Mouse (Mus musculus) ovary, postnatal 36 days (tissue): Measurements from ENCODE around the gene Cask.
A peak's percentile ranks its signal among the peaks of the same experiment; 100 is the strongest.
"Not testable (repeated sequence)": the region's sequence is repeated elsewhere in the genome, so short reads cannot be mapped to it uniquely, and the experiment has no call there.

Source experiments
- DNase-seq: peaks from one replicate; pipeline ENCODE4 v3.0.0; 2022; ENCODE audit warnings: low spot score, mixed read lengths

Cask gene

DNA sequence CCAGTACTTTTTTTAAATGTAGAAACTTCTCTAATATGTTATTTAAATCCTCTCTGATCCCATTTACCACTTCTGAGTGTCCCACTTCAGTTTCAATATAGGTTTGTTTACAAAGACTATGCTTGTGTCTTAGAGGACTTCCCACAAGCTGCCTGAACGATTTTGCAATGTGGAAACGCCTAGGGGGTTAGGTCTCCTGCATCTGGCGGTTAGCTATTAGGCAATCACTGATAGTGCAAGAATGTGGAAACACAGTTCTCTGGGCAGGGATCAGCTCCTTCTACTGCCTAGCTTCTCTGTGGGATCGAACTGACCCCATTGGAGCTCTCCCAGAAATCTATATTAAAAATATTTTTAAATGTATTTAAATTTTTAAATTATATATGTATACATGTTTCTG, at the start of gene Cask:
Gene Cask, minus strand, starts transcription at position 83 of the 400 bp plus-strand sequence.
- DNase-seq = no peak

DNA sequence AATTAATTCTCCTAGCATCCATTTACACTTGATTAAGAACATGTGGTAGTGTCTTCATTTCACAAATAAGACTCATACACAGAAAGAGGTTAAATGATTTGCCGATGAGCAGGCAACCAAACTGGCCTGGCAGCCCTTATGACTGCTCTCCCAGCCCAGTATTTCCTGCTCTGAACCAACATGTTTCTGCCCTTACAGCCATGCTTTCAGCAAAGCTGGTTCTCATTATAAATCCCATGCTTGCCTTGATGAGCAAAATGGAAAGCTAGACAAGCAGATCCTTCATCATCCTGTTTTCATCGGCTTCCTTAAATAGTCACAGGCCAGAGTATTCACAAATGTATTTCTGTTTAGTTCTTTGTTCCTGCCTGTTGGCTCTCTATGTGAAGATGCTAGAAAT, 38.8 kb upstream of the Cask start:
- DNase-seq = no peak

DNA sequence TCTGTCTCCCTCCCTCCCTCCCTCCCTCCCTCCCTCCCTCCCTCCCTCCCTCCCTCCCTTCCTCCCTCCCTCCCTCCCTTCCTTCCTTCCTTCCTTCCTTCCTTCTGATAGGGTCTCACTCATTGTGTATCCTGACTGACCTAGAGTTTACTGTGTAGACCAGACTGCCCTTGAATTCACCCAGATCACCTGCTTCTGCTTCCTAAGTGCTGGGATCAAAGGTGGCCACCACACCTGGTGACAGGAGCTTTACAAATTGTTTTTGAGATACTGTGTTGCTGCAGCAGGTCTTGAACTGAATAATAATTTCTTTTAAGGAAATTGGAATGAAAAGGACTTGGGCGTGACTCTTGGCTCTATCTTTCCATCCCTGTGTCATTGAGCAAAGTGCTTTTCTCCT, 33.2 kb upstream of the Cask start:
- no peak for DNase-seq

DNA sequence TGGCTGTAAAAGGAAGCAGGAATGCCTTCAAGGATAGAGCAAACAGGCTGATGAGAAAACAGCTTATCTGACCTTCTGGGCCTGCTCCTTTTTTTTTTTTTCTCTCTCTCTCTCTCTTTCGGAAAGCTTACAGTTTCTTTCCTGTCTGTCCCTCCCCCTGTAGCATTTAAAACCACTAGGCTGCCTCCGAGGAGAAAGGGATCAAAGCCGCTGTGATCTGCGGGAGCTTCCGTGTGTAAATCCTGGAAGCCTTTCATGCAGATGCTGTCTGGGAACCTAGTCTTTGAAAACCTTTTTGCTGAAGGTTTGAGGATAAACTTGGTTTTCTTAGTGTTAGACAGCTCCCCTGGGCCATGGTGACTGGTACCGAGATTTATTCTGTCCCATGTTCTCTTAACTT, 30.8 kb upstream of the Cask start:
- DNase-seq = no peak

DNA sequence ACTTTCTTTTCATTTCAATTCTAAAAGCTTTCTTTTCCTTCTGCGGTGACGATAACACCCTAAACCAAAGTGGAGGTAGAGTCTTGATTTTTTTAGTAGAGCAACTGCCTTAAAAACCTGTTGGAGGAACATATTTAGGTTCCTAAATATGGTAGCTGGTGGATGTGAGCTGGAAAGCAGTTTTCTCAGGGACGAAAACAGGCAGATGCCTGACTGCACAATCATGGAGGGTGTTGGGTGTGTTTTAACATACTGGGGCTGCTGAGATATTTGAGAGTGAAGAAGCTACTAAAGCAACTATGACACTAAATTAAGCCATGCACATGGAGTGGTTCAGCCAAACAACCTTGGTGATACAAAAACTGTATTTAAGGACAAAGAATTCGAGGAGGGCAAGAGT, 9.0 kb upstream of the Cask start:
- DNase-seq = no peak

DNA sequence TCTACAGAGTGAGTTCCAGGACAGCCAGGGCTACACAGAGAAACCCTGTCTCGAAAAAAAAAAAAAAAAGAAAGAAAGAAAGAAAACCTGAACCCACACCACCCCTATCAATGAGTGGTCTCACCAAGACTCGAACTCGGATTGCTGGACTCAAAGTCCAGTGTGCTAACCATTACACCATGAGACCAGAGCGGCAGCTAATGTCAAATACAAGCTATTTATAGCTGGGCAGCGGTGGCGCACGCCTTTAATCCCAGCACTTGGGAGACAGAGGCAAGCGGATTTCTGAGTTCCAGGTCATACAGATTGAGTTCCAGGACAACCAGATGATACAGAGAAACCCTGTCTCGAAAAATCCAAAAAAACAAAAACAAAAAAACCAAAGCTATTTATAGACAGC, 7.9 kb upstream of the Cask start:
- no peak for DNase-seq

DNA sequence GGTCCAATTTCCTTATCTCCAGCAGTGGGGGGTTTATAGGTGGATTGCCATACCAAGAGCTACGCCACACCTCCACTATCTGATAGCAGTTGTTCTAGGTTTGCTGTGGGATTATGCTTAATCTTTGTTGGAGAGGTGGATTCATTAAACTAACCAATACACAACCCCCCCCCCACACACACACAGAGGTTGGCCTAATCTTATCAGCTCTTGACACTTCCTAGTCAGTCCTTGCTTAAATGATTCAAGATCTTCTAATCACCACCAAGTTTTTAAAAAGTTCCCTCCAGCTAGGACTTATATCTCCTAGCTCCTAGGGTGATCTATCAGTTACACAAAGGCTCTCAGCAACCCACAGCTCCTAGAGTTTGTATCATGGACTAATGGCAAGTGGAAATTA, 2.7 kb downstream of the Cask start:
- DNase-seq = no peak

DNA sequence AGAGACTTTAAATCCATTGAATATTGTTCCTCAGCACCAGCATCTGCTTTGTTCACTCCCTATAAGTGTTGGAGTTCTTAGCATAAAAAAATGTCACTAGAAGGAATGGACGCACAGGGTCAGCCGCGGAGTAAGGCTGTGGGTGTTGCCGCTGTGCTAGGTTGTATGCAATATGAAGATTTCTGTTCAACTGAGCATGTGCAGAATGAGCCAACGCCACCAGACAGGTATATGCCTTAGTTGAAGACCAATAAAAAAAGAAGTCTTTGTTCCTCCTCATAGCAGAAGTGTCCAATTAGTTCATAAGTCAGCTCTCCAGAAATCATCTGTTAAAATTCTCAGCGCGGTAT, 3.7 kb downstream of the Cask start:
- DNase-seq = no peak

DNA sequence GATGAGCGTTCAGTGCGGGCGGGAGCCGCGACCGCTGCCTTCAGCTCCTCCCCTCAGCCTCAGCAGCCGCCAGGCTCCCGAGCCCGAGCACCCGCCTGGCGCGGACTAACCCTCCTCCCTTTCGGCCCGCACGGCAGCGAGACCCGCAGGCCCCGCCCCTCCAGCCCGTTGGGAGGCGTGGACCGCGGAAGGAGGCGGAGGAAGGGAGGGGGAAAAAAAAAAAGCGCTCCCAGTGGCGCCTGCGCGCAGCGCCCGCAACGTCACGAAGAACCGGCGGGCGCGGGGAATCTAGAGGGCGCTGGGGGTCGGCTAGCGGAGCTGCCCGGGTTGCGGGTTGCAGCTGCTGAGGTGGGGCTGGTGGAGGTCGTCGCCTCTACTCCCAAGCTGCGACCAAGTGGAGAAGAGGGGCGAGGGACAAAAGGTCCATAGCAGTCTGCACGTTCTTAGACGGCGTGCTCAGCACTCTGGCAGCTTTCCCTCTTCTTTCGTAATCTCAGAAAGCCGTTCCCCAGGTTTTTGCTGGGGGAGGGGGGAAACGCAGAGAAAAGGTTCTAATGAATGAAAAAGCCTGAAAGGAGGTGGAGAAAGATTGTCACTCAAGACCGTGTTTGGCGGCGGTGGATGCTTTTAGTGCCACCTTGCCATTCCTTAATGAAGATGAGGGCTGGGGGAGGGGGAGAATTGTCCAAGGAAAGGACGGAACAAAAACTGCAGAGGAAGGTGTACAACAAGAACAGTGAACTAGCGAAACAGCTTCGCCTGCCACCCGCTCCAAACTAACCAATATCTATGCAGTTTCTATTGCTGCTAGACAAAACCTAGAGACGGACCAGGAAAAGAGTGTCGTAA, 4.3 kb downstream of the Cask start:
- DNase-seq = peak; percentile 90

DNA sequence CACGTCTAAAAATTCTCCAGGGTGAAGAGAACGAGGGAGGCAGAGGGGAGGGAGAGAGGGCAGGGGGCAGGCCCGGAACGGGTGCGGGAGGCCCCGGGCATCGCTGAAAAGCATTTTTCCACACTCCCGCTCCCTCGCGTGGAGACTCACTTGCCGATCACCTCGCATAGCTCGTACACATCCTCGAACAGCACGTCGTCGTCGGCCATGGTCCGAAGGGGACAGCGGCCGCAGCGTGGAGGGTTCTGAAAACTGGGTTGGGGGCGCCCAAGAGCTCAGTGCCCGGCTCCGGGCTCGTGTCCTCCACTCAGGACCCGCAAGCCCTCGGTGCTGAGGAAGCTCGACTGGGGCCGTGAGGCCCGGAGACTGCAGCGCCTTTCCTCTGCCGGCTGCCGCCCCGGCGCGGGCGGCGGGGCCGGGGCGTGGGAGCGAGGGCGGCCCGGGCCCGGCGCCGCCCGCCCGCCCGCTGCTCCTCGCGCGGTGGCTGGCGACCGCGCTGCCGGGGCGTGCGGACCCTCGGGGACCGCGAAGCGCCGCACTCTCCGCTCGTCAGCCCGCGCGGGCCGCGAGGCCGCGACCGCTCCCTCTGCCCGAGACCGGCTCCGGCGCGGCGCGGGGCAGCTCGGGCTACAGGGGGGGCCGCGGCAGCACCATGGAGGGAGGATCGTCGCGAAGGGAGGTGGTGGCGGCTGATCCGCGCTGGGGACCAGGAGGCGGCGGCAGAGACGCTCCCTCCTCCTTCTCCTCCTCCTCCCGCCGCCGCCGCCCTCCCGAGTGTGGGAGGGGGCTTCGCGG, 5.1 kb downstream of the Cask start:
- DNase-seq = peak; percentile 50

DNA sequence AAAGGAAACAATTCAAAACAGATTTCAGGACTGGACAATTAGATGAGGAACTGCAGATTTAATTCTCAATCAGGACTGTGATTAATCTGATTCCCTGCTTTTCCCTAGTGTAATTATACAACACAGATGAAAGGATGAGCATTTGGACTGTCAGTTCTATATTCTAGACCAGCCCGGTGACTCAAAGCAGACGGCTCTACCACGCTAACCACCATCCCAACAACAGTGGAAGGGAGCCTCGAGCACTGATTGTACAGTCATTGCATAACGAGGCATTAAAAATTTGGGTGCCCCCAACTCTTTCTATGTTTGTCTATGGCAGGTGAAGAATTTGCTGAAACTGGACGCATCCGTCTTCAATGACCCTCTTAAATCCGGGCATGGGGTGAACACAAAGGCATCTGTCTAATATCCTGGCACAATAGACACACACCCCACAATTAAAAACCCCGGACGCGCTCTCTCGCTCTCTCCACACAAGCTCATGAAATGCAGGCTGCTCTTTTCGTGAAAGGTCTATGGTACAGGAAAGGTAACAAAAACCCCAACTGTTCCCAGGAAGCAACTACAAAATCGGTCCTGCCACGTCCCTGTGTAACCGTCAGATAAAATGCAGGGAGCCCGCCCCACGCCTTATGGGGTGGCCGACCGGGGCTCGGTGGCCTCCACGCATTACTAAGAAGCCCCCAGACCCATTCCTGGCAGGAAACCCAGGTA, 5.9 kb downstream of the Cask start:
- no peak for DNase-seq

DNA sequence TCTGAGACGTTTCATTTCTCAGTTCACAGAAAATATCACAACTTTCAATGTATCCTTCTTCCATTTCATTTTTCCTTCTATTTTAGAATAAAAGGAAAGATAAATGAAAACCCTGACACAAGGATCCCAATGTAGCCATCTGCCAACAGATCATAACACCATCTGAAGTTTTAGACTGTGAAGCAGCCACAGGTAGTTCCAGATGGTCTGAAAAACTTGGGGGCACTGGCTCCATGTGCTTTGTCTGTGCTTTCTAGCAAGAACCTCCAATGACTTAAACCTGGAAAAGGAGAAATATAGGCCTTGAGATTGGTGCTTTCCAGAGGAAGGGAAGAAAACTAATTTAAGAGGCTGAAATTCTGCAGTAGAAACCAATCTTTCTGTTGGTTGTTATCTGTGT, 28.4 kb downstream of the Cask start:
- no peak for DNase-seq

DNA sequence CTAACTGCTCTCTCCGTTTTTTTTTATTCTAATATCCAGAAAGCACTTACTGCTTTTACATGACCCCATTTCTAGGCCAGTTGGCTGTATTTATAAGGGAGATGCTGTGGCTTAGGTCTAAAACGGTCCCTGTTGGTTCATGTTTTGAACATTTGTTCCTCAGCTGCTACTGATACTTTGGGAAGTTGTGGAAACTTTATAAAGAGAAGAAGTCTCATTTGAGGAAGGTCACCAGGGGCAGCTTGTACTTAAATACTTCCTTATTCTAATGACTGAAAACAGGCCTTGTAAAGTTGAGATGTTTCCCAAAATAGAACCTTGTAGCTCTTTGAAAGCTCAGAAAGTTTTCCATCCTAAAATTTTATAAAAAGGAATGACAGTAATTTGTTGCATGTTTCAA, 52.4 kb downstream of the Cask start:
- no peak for DNase-seq

DNA sequence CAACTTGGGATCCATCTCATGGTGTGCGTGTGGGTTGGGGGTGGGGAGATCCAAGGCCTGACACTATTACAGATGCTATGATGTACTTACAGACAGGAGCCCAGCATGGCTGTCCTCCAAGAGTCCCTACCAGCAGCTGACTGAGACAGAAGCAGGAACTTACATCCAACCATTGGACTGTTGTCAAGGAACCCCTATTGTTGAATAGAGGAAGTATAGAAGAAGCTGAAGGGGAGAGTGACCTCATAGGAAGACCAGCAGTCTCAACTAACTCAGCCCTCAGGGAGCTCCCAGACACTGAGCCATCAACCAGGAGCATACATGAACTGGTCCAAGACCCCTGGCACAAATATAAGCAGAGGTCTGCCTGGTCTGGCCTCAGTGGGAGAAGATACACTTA, 85.5 kb downstream of the Cask start:
- no peak for DNase-seq

DNA sequence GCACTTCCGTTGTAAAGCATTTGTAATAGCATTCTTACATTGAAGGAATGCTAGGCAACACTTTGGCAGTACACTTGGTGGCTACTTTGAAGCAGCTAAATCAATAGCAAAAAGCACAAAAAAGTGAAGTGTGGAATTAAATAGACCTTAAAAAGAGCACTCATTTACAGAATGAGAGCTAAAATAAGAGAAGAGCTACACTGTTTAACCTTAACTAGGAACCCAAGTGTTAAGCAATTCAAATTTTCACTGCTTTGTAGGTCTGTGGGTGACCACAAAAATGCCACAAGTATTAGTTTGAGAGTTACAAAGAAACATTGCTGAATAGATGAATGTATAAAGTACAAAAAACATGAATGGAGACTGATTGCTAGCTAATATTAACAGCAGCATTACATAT, 86.1 kb downstream of the Cask start:
- DNase-seq = no peak

DNA sequence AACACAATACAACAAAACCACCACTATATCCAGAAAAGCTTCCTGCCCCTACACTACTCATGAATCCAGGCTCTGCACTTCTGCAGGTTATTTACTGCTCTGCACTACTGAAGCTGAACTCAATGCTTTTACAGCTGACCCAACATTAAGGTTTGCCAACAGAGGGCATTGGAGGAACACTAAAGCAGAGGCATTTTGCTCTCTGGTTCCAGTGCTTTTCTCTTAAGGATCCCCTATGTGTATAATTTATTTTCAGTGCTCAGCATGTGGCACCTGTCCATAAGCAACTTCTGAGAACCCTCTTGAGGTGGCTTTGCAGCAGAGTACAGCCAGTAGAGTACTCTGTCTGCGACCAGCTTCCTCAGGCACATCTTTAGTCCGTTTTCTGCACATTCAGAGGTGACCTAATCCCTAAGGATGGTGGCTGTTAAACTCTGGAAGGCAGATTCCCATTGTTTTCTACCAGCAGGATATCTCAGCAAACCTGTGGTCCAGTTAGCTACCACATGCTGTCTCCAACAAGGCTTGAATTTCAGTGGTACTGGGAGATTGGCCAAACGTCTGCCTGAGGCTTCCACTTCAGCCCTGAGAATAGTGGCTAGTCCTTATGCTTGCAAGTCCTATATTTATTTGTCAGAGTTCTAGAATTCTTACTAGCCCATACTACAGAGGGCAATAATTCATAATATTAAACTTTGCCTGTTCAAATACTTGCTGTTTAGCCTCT, 93.7 kb downstream of the Cask start:
- no peak for DNase-seq

DNA sequence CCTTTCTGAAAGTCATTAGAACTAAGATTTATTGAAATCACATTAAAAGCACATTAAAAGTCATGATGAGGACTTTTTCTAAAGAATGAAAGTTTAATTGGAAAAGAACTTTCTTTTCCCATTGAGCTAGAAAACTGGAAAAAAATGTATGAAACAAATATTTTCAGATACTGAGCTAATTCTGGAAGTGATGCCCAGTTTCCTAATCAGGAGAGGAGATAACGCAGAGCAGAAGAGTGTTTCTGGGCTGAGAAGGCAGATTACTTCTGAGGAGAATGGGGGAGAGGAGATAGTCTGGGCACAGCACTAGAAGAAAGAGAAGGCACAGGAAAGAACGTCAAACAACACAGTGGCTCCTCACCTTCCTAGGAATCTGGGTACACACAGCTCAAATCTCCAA, 110.1 kb downstream of the Cask start:
- DNase-seq = no peak

DNA sequence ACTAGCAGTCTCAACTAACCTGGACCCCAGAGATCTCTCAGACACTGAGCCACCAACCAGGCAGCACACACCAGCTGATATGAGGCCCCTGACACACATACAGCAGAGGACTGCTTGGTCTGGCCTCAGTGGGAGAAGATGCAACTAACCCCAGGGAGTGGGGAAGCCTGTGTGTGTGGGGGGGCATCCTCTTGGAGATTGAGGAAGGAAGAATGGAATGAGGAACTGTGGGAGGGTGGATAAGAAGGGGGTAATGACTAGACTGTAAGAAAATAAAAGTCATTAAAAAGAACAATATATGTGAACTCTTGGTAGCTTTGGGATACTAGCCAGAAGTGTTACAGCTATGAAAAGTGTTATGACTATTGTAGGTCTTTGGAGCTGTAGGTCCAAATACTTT, 120.4 kb downstream of the Cask start:
- not testable (repeated sequence) for DNase-seq

DNA sequence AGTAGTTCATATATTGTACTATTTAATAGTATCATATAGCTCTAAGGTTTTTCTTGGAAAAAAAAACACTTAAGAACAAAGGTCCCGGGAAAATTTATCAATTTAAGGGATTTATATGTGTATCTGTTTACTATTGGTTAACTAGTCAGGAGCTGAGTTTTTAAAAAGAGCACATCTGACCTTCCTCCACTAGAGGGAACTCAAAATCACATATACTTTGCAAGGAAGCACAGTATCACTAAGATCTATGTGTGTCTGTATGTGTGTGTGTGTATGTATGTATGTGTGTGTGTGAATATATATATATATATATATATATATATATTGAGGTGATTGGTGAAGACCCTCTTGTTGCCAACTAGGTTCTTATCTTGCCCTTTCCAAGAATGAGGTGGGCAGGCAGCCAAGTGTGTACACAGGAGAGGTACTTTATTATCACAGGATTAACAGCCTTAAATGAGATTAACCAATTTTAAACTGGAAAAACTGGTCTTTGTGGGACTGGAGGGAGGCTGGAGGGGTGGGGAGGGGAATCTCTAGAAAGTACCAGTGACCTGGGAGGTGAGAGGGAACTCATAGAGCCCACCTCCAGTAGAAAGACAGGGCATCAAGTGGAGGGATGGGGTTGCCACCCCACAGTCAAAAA, 121.2 kb downstream of the Cask start:
- DNase-seq = no peak

DNA sequence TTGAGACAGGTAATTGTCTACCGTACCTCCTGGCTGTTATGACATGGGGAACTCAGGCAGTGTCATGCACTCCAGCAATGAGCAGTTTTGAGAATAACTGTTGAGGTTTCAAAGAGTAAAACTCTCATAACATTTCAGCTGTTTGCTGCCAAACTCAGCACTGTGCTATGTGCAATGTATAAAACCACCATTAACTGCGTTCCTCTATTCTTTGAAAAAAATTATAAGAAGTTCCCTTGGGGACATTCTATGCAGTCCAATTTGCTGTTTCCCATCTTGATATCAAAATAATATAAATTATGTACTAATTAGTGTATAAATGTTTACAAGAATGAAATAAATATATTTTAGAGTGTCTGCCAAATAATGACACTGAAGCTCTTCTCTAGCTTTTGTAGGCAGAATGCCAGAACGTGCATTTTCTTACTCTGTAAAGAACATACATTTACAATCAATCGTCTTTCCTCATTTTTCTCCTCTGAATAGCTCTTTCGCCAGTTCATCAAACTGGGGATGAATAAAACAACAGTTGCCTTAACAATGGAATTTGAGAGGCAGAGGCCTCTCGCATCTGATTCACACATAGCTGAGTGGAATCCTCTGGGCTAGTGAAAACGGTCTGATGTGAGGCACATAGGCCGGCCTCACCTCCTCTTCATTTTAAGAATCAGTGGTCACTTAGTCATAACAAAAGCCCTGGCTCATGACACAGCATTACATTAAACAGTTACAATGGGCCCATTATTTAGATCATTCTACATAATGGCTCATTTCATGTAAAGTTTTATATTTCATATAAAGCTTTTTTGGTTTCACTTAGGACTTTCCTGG, 125.4 kb downstream of the Cask start:
- DNase-seq = no peak

DNA sequence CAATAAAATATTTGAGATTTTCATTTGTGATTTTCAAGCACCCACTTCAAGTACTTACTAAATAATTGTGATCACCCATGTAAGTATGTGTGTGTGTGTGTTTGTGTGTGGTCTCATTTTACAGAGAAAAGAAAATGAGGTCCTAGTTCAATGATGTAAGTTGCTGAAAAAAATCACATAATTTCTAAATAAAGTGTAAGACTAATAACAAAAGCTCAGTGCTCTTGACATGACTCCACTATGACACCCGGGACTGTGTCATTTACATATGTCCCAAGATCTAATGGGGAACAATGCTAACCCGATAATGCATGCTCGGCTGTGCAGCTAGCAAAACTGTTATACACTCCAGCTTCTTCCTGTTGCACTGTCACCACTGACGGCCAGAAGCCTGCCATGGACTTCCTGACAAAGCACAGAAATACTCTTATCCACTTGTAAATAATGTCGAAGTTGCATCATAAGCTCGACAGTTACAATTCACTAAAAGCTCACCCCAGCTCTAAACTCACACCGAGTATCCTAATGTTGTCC, 130.8 kb downstream of the Cask start:
- no peak for DNase-seq
